ENCODE assay signal across 8 mouse cellular contexts in genomic region chr11:100759611-100760233, GRCm38 (mm10). TPM values are rescaled to one million over a fixed set of nuclear protein-coding genes. Genes with fewer than 3 reads are reported as not detected.
DNase-seq lines count a peak whose midpoint lies in the region; ATAC-seq and TF ChIP-seq lines count a peak whose summit lies in the region.

Kcnh4 (minus strand) TSS chr11:100759942.

- peak within 1 kb of the TSS; percentile 27 for H3K4me3 ChIP-seq in embryonic facial prominence, embryonic 11.5 days (ENCODE audit: low read depth, low read length)
- peak within 1 kb of the TSS; percentile 60 for H3K4me3 ChIP-seq in hindbrain, embryonic 10.5 days
- peak within 1 kb of the TSS; percentile 27 for H3K4me3 ChIP-seq in lung, embryonic 14.5 days (ENCODE audit: low read depth, low read length)

- H3K9ac ChIP-seq in embryonic facial prominence, embryonic 11.5 days (replicated peaks; ENCODE audit: low read length), result peak within 1 kb of the TSS; percentile 18; the same call in 1 of the 2 replicates
- no peak within 1 kb of the TSS for H3K9ac ChIP-seq in lung, embryonic 14.5 days

- WGBS in embryonic facial prominence, embryonic 11.5 days, result 1% methylated on average over 46 of the region's 51 CpGs
- under 1% methylated on average over 51 of the region's 51 CpGs for WGBS in hindbrain, embryonic 10.5 days
- WGBS in lung, embryonic 14.5 days, result under 1% methylated on average over 46 of the region's 51 CpGs

- ATAC-seq in embryonic facial prominence, embryonic 11.5 days (replicated peaks; ENCODE audit: insufficient number of reproducible peaks, low FRiP score, low TSS enrichment, low read depth), result 0 out of 2 replicates have a peak, but pooled peaks have one; percentile 20
- ATAC-seq in lung, embryonic 14.5 days (ENCODE audit: insufficient read depth), result peak; percentile 19; the same call in 1 of the 2 replicates
- ATAC-seq in neutrophil, adult 5-6 weeks (ENCODE audit: extremely low read depth, insufficient number of reproducible peaks, low FRiP score, poor library complexity, severe bottlenecking), result peak; percentile 75

- H3K27me3 ChIP-seq in embryonic facial prominence, embryonic 11.5 days (ENCODE audit: control insufficient read depth, insufficient read depth, low read length), result peaks cover 28% of the 10 kb centered on the region
- H3K27me3 ChIP-seq in hindbrain, embryonic 10.5 days (ENCODE audit: insufficient read depth, poor library complexity, severe bottlenecking), result peaks cover 62% of the 10 kb centered on the region
- peaks cover 48% of the 10 kb centered on the region for H3K27me3 ChIP-seq in lung, embryonic 14.5 days (ENCODE audit: insufficient read depth, low read length)

- H3K4me1 ChIP-seq in embryonic facial prominence, embryonic 11.5 days (ENCODE audit: control insufficient read depth, insufficient read depth, low read length), result peaks cover 9% of the 10 kb centered on the region
- H3K4me1 ChIP-seq in hindbrain, embryonic 10.5 days (replicated peaks), result peaks cover 30% of the 10 kb centered on the region
- H3K4me1 ChIP-seq in lung, embryonic 14.5 days (ENCODE audit: insufficient read depth), result no peaks in the 10 kb centered on the region; the same call in 1 of the 2 replicates

- peak within 1 kb of the TSS; percentile 62 for H3K4me2 ChIP-seq in embryonic facial prominence, embryonic 11.5 days (ENCODE audit: low read depth, low read length)
- H3K4me2 ChIP-seq in lung, embryonic 14.5 days, result peak within 1 kb of the TSS; percentile 58

- TF ChIP-seq CTCF in lung, embryonic 14.5 days (IDR thresholded peaks at IDR 0.05; ENCODE audit: low read depth), result no peak

- H3K9me3 ChIP-seq in embryonic facial prominence, embryonic 11.5 days (replicated peaks; ENCODE audit: control insufficient read depth, low read length), result no peaks in the 10 kb centered on the region
- no peaks in the 10 kb centered on the region for H3K9me3 ChIP-seq in hindbrain, embryonic 10.5 days
- H3K9me3 ChIP-seq in lung, embryonic 14.5 days (ENCODE audit: low read depth, low read length), result no peaks in the 10 kb centered on the region

- no peak within 1 kb of the TSS for H3K27ac ChIP-seq in embryonic facial prominence, embryonic 11.5 days (replicated peaks; ENCODE audit: low read depth, low read length)
- peak within 1 kb of the TSS; percentile 81 for H3K27ac ChIP-seq in hindbrain, embryonic 10.5 days
- no peak within 1 kb of the TSS for H3K27ac ChIP-seq in lung, embryonic 14.5 days (ENCODE audit: low read depth)

- DNase-seq in ovary, postnatal 36 days (ENCODE audit: low spot score), result peak; percentile 35
- no peak for DNase-seq in ovary, postnatal 10 days (ENCODE audit: low spot score)
- DNase-seq in embryonic facial prominence, embryonic 11.5 days (ENCODE audit: low spot score), result peak; percentile 47
- DNase-seq in hindbrain, embryonic 10.5 days (ENCODE audit: low spot score), result peak; percentile 42
- peak; percentile 93 for DNase-seq in layer of hippocampus, adult 9-11 months
- DNase-seq in lung, embryonic 14.5 days, result peak; percentile 47
- peak; percentile 78 for DNase-seq in thymus, postnatal 0 days (ENCODE audit: low spot score)

- no peaks in the 10 kb centered on the region for H3K36me3 ChIP-seq in embryonic facial prominence, embryonic 11.5 days (replicated peaks; ENCODE audit: control insufficient read depth, insufficient read depth, low read depth, low read length)
- no peaks in the 10 kb centered on the region for H3K36me3 ChIP-seq in hindbrain, embryonic 10.5 days
- H3K36me3 ChIP-seq in lung, embryonic 14.5 days (ENCODE audit: insufficient read depth), result no peaks in the 10 kb centered on the region

RNA-seq across cellular contexts. Expression of gene Kcnh4, which starts in this region (rescaled TPM):
- polyA plus RNA-seq in embryonic facial prominence, embryonic 11.5 days (2014; fragmentation: Nextera tagmentation; extraction: Ambion mirVana), result 0.50 and 0.56 TPM in 2 replicates
- polyA plus RNA-seq in hindbrain, embryonic 10.5 days (2016; fragmentation: Nextera tagmentation; extraction: Ambion mirVana), result 1.5 and 4.4 TPM in 2 replicates
- polyA plus RNA-seq in lung, embryonic 14.5 days (2014; fragmentation: Nextera tagmentation; extraction: Ambion mirVana), result not detected in 2 replicates
- 0.23 TPM in 1 of 2 replicates, not detected in the other for total RNA-seq in neutrophil, adult 5-6 weeks (2017)
- polyA plus RNA-seq in thymus, postnatal 0 days (2015; fragmentation: Nextera tagmentation; extraction: Ambion mirVana), result 0.03 TPM in 1 of 2 replicates, not detected in the other

Comparison
In these comparisons a context has a peak if more than half of its experiments do, and no peak if none do; other contexts are left out.
1. Peak in DNase-seq, ATAC-seq, H3K4me3 ChIP-seq, H3K9ac ChIP-seq and H3K4me2 ChIP-seq in embryonic facial prominence, embryonic 11.5 days; RNA of the gene not detected or under 1 TPM.
2. Peak in DNase-seq, ATAC-seq, H3K4me3 ChIP-seq and H3K4me2 ChIP-seq in lung, embryonic 14.5 days; RNA of the gene not detected or under 1 TPM.
3. Peak in ATAC-seq in neutrophil, adult 5-6 weeks; RNA of the gene not detected or under 1 TPM.
4. Peak in DNase-seq in thymus, postnatal 0 days; RNA of the gene not detected or under 1 TPM.
5. ATAC-seq: peak in every context shown above with its lines; median percentile 75 in neutrophil, adult 5-6 weeks; 20 in embryonic facial prominence, embryonic 11.5 days; 19 in lung, embryonic 14.5 days.